Mouse (Mus musculus) heart, embryonic 11.5 days (tissue): ENCODE results near the gene Fn1. TPM values are rescaled to one million over a fixed set of nuclear protein-coding genes. Genes with fewer than 3 reads are reported as not detected.

Source experiments
- ATAC-seq: fragments of 200-750 bp; cut with Nextera tagmentation; replicated peaks from 2 replicates; pipeline ENCODE4 v1.8.0; 2017; ENCODE audit warnings: moderate library complexity; ENCODE audit not compliant: insufficient number of reproducible peaks, low FRiP score, low TSS enrichment
- H3K27ac ChIP-seq: fragments of 300-500 bp; sonication (generic); 2 replicates; pipeline ENCODE4 v1.5.1; 2014; ENCODE audit warnings: mild to moderate bottlenecking, low read depth, low read length
- H3K27me3 ChIP-seq: fragments of 300-500 bp; sonication (generic); 2 replicates; pipeline ENCODE4 v1.6.1; 2014; ENCODE audit warnings: mild to moderate bottlenecking, low read length, mixed read lengths; ENCODE audit not compliant: control insufficient read depth, insufficient read depth
- H3K36me3 ChIP-seq: fragments of 300-500 bp; sonication (generic); 2 replicates; pipeline ENCODE4 v1.6.1; 2014; ENCODE audit warnings: mild to moderate bottlenecking, low read length, moderate library complexity, mixed read lengths; ENCODE audit not compliant: control insufficient read depth, insufficient read depth
- H3K4me1 ChIP-seq: fragments of 300-500 bp; sonication (generic); 2 replicates; pipeline ENCODE4 v1.6.1; 2014; ENCODE audit warnings: low read length; ENCODE audit not compliant: control insufficient read depth, insufficient read depth
- H3K4me2 ChIP-seq: fragments of 300-500 bp; sonication (generic); 2 replicates; pipeline ENCODE4 v1.6.1; 2014; ENCODE audit warnings: mild to moderate bottlenecking, moderate library complexity
- H3K4me3 ChIP-seq: fragments of 300-500 bp; sonication (generic); 2 replicates; pipeline ENCODE4 v1.5.1; 2014; ENCODE audit warnings: low read depth, low read length
- H3K9ac ChIP-seq: fragments of 300-500 bp; sonication (generic); 2 replicates; pipeline ENCODE4 v1.6.1; 2014; ENCODE audit warnings: mild to moderate bottlenecking, low read depth, low read length, moderate library complexity
- H3K9me3 ChIP-seq: fragments of 300-500 bp; sonication (generic); replicated peaks from 2 replicates; pipeline ENCODE4 v1.6.1; 2016; ENCODE audit warnings: low read length; ENCODE audit not compliant: control insufficient read depth
- WGBS: fragments of 180-500 bp; shearing (Covaris S2); extraction: QIAGEN DNeasy Blood & Tissue Kit; methylation state at CpG from one replicate; pipeline ENCODE4 v1.1.7; 2014; ENCODE audit not compliant: insufficient replicate concordance; 5-methylcytosine and 5-hydroxymethylcytosine counted together
- polyA plus RNA-seq: library from polyadenylated mRNA; unstranded; fragments of >200 nt; fragmentation: Nextera tagmentation; extraction: Ambion mirVana; gene quantifications from 2 replicates; pipeline ENCODE4 v1.2.1, GENCODE M21; 2014

Gene Fn1
- polyA plus RNA-seq, 1 experiment from 2014 or later = 332 TPM

DNA sequence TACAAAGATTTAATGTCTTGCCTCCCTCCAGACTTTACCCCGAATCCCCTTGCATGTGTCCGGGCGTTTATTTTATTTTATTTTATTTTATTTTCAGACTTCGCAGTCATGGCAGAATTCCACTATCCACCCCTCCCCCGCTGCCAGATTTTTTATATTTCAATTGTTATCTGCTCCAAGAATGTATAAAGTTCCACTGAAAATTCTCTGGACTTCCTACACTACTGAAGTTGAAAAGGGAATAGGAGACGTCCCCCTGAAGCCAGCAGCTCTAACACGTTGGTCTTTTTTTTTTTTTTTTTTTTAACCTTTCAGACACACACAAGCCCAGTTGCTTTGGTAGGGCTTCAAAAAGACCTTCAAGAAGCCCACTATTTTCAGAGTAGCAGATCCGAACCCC lies 1.2 kb upstream of the Fn1 start:
- Histone ChIP-seq H3K9me3 (no peaks in the 10 kb centered on the region), H3K4me1 (peaks cover 13% of the 10 kb centered on the region; the same call in 1 of the 2 replicates), H3K36me3 (peaks cover 10% of the 10 kb centered on the region), H3K9ac (peak overlapping the region; percentile 92), H3K4me3 (peak overlapping the region; percentile 85), H3K4me2 (peak overlapping the region; percentile 81), H3K27ac (peak overlapping the region; percentile 96), H3K27me3 (no peaks in the 10 kb centered on the region)
- ATAC-seq = no peak
- WGBS = 14% methylated on average over 8 of the region's 8 CpGs

DNA sequence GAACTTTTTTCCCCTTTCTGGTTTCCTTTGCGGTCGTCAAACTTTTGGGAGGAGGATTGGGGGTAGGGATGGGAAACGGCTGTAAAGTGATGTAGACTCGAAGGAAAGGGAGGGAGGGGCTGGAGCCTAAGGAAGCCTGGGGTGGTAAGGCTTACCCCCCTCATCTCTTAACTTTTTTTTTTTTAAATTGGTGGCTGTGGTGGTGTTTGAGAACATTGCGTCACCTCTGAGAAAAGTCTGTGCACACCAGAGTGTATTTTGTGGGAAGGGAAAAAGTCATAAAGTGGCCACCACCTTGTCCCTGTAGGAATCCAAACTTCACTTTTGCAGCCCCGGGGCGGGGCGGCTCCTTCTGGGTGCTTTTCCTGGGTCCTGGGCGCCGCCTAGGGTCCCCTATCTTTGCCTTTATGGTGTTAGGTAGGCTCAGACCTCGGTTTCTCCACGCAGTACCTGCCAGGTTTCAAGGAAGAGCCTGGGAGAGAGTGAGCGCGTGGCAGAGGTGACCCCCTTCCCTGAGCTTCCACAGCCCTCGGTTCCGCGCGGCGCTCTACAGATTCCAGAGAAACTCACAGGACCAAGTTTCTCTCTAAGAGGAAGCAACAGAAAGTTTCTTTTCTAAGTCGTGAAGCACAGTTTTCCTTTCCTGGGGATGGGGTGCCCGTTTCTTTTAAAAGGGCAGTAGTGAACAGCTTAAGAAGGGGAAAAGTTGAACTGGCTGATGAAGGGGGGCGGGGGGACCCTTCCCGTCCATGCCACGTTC lies 580 bp upstream of the Fn1 start:
- peaks cover 13% of the 10 kb centered on the region; the same call in 1 of the 2 replicates for H3K4me1 ChIP-seq
- H3K9ac ChIP-seq = peak overlapping the region; percentile 92
- under 1% methylated on average over 24 of the region's 24 CpGs for WGBS
- H3K36me3 ChIP-seq = peaks cover 15% of the 10 kb centered on the region
- no peaks in the 10 kb centered on the region for H3K27me3 ChIP-seq
- peak; percentile 11; the same call in 1 of the 2 replicates for ATAC-seq
- peak overlapping the region; percentile 96 for H3K27ac ChIP-seq
- peak overlapping the region; percentile 85 for H3K4me3 ChIP-seq
- no peaks in the 10 kb centered on the region for H3K9me3 ChIP-seq
- H3K4me2 ChIP-seq = peak overlapping the region; percentile 81

DNA sequence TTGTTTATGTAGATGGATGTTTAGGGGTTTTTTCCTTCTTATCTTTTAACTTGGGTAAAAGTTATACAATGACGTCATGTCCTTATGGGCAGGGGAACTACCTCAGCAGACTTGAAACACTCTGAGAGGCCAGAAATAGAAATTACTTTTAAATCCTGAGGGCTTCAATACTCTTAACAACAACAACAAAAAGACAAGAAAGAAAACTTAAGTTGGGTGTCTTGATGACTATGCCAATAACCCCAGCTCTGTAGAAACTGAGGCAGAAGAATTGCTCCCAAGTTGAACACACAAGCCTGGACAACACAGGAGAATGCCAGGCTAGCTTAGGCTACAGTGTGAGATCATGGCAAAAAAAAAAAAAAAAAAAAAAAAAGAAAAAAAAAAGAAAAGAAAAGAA lies 1.2 kb downstream of the Fn1 start:
- Histone ChIP-seq H3K27me3 (no peaks in the 10 kb centered on the region), H3K27ac (peak overlapping the region; percentile 96), H3K4me2 (peak overlapping the region; percentile 81), H3K4me1 (peaks cover 13% of the 10 kb centered on the region; the same call in 1 of the 2 replicates), H3K9ac (peak overlapping the region; percentile 92), H3K4me3 (peak overlapping the region; percentile 85), H3K36me3 (peaks cover 21% of the 10 kb centered on the region), H3K9me3 (no peaks in the 10 kb centered on the region)
- WGBS = 9% methylated on average over 1 of the region's 1 CpGs
- no peak for ATAC-seq

DNA sequence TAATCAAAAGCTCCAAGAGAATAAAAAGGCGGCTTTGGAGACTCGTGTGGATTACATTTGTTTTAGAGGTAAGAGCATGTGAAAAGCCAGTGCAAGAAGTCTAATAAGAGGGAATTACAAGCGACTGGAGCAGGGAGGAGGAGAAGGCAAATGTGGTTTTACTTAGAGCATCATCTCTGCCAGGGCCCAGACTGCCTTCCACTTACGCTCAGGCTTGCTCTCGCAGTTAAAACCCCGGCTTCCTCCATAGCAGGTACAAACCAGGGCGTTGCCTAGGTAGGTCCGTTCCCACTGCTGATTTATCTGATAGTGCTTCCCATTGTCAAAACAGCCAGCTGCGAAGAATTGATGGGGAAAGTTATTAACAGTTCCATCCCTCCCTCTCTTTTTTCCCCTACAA lies 1.7 kb downstream of the Fn1 start:
- ATAC-seq = no peak
- peaks cover 13% of the 10 kb centered on the region; the same call in 1 of the 2 replicates for H3K4me1 ChIP-seq
- H3K36me3 ChIP-seq = peaks cover 22% of the 10 kb centered on the region
- no peaks in the 10 kb centered on the region for H3K27me3 ChIP-seq
- peak overlapping the region; percentile 96; the same call in 1 of the 2 replicates for H3K27ac ChIP-seq
- H3K4me2 ChIP-seq = peak overlapping the region; percentile 81
- no peaks in the 10 kb centered on the region for H3K9me3 ChIP-seq
- H3K9ac ChIP-seq = peak overlapping the region; percentile 92
- H3K4me3 ChIP-seq = peak overlapping the region; percentile 85
- WGBS = 33% methylated on average over 9 of the region's 9 CpGs

DNA sequence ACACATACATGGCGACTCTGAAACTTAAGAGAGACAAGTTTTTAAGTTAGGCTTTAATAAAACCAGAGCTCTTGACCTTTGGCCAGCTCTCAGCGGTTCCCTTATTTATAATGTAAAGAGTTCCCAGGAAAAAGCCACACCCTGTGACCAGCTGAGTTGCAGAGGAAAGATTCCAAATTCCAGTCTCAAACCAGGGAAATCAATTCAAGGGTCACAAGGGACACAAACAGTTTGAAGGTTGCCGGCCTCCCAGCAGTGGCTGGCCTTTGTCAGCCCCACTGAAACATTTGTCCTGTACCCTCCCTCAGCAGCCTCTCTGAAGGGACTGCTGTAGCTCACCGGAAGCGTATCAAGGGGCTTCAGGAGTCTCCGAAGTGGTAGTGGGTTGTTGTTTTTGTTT lies 2.3 kb downstream of the Fn1 start:
- Histone ChIP-seq H3K4me2 (peak overlapping the region; percentile 81), H3K9ac (peak overlapping the region; percentile 62; the same call in 1 of the 2 replicates), H3K4me1 (peaks cover 13% of the 10 kb centered on the region; the same call in 1 of the 2 replicates), H3K4me3 (peak overlapping the region; percentile 85), H3K27me3 (no peaks in the 10 kb centered on the region), H3K36me3 (peaks cover 27% of the 10 kb centered on the region), H3K9me3 (no peaks in the 10 kb centered on the region), H3K27ac (no peak overlapping the region)
- ATAC-seq = no peak
- 28% methylated on average over 6 of the region's 6 CpGs for WGBS

DNA sequence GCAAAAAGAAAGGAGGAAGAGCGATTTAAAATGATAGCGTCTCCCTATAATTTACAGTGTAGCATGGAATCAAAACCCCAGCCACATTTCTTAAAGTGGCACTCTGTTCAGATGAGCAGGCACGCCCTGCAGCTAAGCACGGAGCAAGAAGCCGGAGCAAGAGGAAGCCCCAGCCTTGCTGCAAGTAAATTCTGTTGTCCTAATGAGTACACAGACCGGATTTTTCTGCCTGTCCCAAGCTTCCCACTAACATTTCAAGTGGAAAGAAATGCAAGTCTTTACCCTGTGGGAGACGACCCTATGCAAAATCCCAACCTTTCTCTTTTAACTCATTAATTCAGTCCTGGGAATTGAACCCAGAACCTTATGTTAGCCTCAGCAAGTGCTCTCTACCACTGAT lies 4.8 kb downstream of the Fn1 start:
- WGBS = 86% methylated on average over 7 of the region's 7 CpGs
- Histone ChIP-seq H3K9ac (no peak overlapping the region), H3K9me3 (no peaks in the 10 kb centered on the region), H3K36me3 (peaks cover 46% of the 10 kb centered on the region), H3K27ac (no peak overlapping the region), H3K4me3 (no peak overlapping the region), H3K27me3 (no peaks in the 10 kb centered on the region), H3K4me1 (peaks cover 13% of the 10 kb centered on the region; the same call in 1 of the 2 replicates), H3K4me2 (peak overlapping the region; percentile 2)
- no peak for ATAC-seq

DNA sequence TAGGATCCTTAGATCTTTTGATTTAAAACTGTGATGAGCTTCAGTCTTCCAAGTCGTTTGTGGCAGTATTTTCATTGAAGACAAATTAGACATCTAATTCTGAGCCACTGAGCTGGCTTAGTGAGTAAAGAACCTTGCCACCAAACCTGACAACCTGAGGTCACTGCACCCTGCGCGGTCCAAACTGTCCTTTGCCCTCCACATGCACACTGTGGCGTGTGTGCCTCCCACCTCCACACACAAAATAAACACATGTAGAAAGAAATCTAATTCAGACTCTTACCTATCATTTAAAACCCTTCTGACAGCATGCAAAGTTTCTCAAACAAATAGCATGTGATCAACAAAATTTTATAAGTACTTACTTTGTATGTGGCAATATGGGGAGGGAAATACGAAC lies 6.2 kb downstream of the Fn1 start:
- 83% methylated on average over 5 of the region's 5 CpGs for WGBS
- Histone ChIP-seq H3K27me3 (no peaks in the 10 kb centered on the region), H3K27ac (no peak overlapping the region), H3K4me3 (no peak overlapping the region), H3K9ac (no peak overlapping the region), H3K9me3 (no peaks in the 10 kb centered on the region), H3K4me1 (peaks cover 13% of the 10 kb centered on the region; the same call in 1 of the 2 replicates), H3K36me3 (peaks cover 58% of the 10 kb centered on the region), H3K4me2 (no peak overlapping the region)
- ATAC-seq = no peak

DNA sequence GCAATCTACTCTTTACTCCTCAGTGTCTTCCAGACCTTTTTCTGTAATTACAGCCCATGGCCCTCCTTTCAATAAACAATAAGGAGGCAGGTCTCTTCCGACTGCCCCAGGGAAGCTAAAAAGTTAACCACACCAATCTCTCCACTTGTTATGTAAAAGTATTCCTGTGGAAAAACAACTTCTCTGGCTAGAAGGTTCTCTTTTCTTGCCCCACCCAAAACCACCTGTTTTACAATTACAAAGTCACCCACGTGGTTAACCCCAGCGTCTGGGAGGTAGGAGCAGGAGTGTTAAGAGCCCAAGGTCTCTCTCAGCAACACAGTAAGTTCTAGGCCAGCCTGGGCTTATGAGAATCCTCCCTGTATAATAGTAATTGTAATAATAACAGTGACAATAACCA lies 7.0 kb downstream of the Fn1 start:
- 59% methylated on average over 3 of the region's 3 CpGs for WGBS
- no peak for ATAC-seq
- Histone ChIP-seq H3K27me3 (no peaks in the 10 kb centered on the region), H3K4me1 (peaks cover 10% of the 10 kb centered on the region; the same call in 1 of the 2 replicates), H3K27ac (no peak overlapping the region), H3K9me3 (no peaks in the 10 kb centered on the region), H3K4me2 (no peak overlapping the region), H3K36me3 (peaks cover 65% of the 10 kb centered on the region), H3K9ac (no peak overlapping the region), H3K4me3 (no peak overlapping the region)
